In genomic region chr3:103737061-103737754, GRCm38 (mm10) we compare ENCODE assay signal across 8 mouse cellular contexts. TPM values are rescaled to one million over a fixed set of nuclear protein-coding genes. Genes with fewer than 3 reads are reported as not detected.
DNase-seq lines count a peak whose midpoint lies in the region; ATAC-seq lines count a peak whose summit lies in the region.

No protein-coding gene starts in this region.

- H3K4me2 ChIP-seq in hindbrain, embryonic 16.5 days (ENCODE audit: low read length) = peak overlapping the region; percentile 46
- H3K4me2 ChIP-seq in liver, embryonic 16.5 days (ENCODE audit: low read depth, low read length) = peak overlapping the region; percentile 66; the same call in 1 of the 2 replicates

- no peaks in the 10 kb centered on the region for H3K27me3 ChIP-seq in hindbrain, embryonic 16.5 days (replicated peaks; ENCODE audit: control insufficient read depth, insufficient read depth, low read length)
- H3K27me3 ChIP-seq in liver, embryonic 16.5 days (ENCODE audit: control insufficient read depth, insufficient read depth, low read depth, low read length) = no peaks in the 10 kb centered on the region

- 42% methylated on average over 16 of the region's 16 CpGs for WGBS in hindbrain, embryonic 16.5 days
- WGBS in liver, embryonic 16.5 days (ENCODE audit: insufficient replicate concordance) = 77% methylated on average over 16 of the region's 16 CpGs

- H3K9me3 ChIP-seq in hindbrain, embryonic 16.5 days (ENCODE audit: control insufficient read depth, low read length) = no peaks in the 10 kb centered on the region
- H3K9me3 ChIP-seq in liver, embryonic 16.5 days (replicated peaks; ENCODE audit: control insufficient read depth, low read length) = no peaks in the 10 kb centered on the region

- peak overlapping the region; percentile 48; the same call in 1 of the 2 replicates for H3K9ac ChIP-seq in hindbrain, embryonic 16.5 days (ENCODE audit: low read depth, low read length)
- H3K9ac ChIP-seq in liver, embryonic 16.5 days (ENCODE audit: low read depth, low read length) = no peak overlapping the region

- peak overlapping the region; percentile 70 for H3K27ac ChIP-seq in hindbrain, embryonic 16.5 days (ENCODE audit: low read depth, low read length)
- H3K27ac ChIP-seq in liver, embryonic 16.5 days (ENCODE audit: low read length) = no peak overlapping the region

- peak overlapping the region; percentile 21; the same call in 1 of the 2 replicates for H3K4me3 ChIP-seq in hindbrain, embryonic 16.5 days (ENCODE audit: low read length)
- H3K4me3 ChIP-seq in liver, embryonic 16.5 days (ENCODE audit: low read depth, low read length) = peak overlapping the region; percentile 48

- intact Hi-C loops in gastrocnemius, postnatal 14 days (cut with DNase I; ENCODE audit: low total_unique reads) = loop anchor here (5.0 to 10.0 kb wide), 2 partner anchors 148 to 345 kb away; no protein-coding TSS in a partner anchor

- ATAC-seq in hindbrain, embryonic 16.5 days = no peak; the same call in 1 of the 2 replicates
- ATAC-seq in liver, embryonic 16.5 days (ENCODE audit: low read depth) = no peak

- 0 out of 2 replicates have a peak, but pooled peaks cover 2% of the 10 kb centered on the region for H3K36me3 ChIP-seq in hindbrain, embryonic 16.5 days (ENCODE audit: control insufficient read depth, insufficient read depth, low read length)
- H3K36me3 ChIP-seq in liver, embryonic 16.5 days (ENCODE audit: control insufficient read depth, insufficient read depth) = peaks cover 8% of the 10 kb centered on the region

- H3K4me1 ChIP-seq in hindbrain, embryonic 16.5 days (ENCODE audit: control insufficient read depth, insufficient read depth, low read depth, low read length) = peaks cover 45% of the 10 kb centered on the region
- H3K4me1 ChIP-seq in liver, embryonic 16.5 days (ENCODE audit: control insufficient read depth, low read depth, low read length) = peaks cover 12% of the 10 kb centered on the region

- peak; percentile 31 to 48 for DNase-seq in frontal cortex, postnatal 10 days (ENCODE audit: low spot score in 2 of 2)
- DNase-seq in frontal cortex, postnatal 36 days (ENCODE audit: low spot score in 2 of 2) = no peak
- DNase-seq in cerebellum, adult 8-10 months = peak; percentile 36
- peak; percentile 56 for DNase-seq in gastrocnemius, postnatal 14 days
- DNase-seq in ovary, postnatal 36 days (ENCODE audit: low spot score) = peak; percentile 53
- DNase-seq in frontal cortex, adult 2 months (ENCODE audit: extremely low spot score in 1 of 2, low spot score in 1 of 2) = no peak

RNA-seq across cellular contexts. Expression of gene Olfml3, which starts 0.6 kb away (rescaled TPM):
- total RNA-seq in gastrocnemius, postnatal 14 days (2021) = 1 to 10 TPM; 6.7 to 8.2 TPM
- polyA plus RNA-seq in hindbrain, embryonic 16.5 days (2015; fragmentation: Nextera tagmentation; extraction: Ambion mirVana) = 10.0 and 10.5 TPM in 2 replicates
- polyA plus RNA-seq in liver, embryonic 16.5 days (2015; fragmentation: Nextera tagmentation; extraction: Ambion mirVana) = 1.8 and 2.0 TPM in 2 replicates
- 11.0 and 14.8 TPM in 2 replicates for polyA plus RNA-seq in frontal cortex, adult 2 months (2012; rRNA removed)

RNA-seq across cellular contexts. Expression of gene Gm10964, which starts 2.0 kb away (rescaled TPM):
- total RNA-seq in gastrocnemius, postnatal 14 days (2021) = not detected
- polyA plus RNA-seq in hindbrain, embryonic 16.5 days (2015; fragmentation: Nextera tagmentation; extraction: Ambion mirVana) = not detected in 2 replicates
- not detected in 2 replicates for polyA plus RNA-seq in liver, embryonic 16.5 days (2015; fragmentation: Nextera tagmentation; extraction: Ambion mirVana)
- polyA plus RNA-seq in frontal cortex, adult 2 months (2012; rRNA removed) = not detected in 2 replicates

RNA-seq across cellular contexts. Expression of gene Hipk1, which starts 54.2 kb away (rescaled TPM):
- 10 to 100 TPM; 45.8 to 71.0 TPM for total RNA-seq in gastrocnemius, postnatal 14 days (2021)
- polyA plus RNA-seq in hindbrain, embryonic 16.5 days (2015; fragmentation: Nextera tagmentation; extraction: Ambion mirVana) = 8.9 and 10.1 TPM in 2 replicates
- 15.3 and 16.4 TPM in 2 replicates for polyA plus RNA-seq in liver, embryonic 16.5 days (2015; fragmentation: Nextera tagmentation; extraction: Ambion mirVana)
- polyA plus RNA-seq in frontal cortex, adult 2 months (2012; rRNA removed) = 43.6 and 48.6 TPM in 2 replicates

Comparison
In these comparisons a context has a peak if more than half of its experiments do, and no peak if none do; other contexts are left out.
1. DNase-seq: peak in frontal cortex, postnatal 10 days (2 of 2), cerebellum, adult 8-10 months (single experiment), gastrocnemius, postnatal 14 days (single experiment) and ovary, postnatal 36 days (single experiment); none in frontal cortex, postnatal 36 days (0 of 2) and frontal cortex, adult 2 months (0 of 2).